Mouse (Mus musculus): ENCODE data around the gene Fcgr3. TPM values are rescaled to one million over a fixed set of nuclear protein-coding genes. Genes with fewer than 3 reads are reported as not detected.
A peak's percentile ranks its signal among the peaks of the same experiment; 100 is the strongest.
"Not testable (repeated sequence)": the region's sequence is repeated elsewhere in the genome, so short reads cannot be mapped to it uniquely, and the experiment has no call there.

The Fcgr3 gene
- polyA plus RNA-seq, 1 experiment from 2014 or later, result 37.4 TPM

DNA sequence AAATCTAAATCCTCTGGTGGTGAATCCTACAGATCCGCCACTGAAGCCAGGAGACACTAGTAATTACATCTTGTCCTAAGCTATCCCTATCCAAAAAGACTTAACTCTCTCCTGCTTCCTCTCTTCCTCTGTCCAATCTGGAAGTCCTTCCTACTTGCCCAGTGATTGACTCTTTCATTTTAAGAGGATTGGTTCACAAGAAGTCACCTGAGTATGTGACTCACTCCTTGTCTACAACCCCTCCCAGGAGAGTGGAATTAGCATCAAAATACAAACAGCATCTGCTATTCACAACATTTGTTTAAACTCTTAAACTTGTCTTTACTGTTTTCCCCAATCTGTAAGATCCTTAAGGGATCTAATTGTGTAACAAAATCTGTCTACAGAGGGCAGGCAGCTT, 25.2 kb upstream of the Fcgr3 start:
- 86% methylated on average over 1 of the region's 1 CpGs for WGBS
- Histone ChIP-seq H3K4me3 (ENCODE audit: low read depth, low read length) (no peak overlapping the region), H3K36me3 (ENCODE audit: insufficient read depth, low read length) (no peaks in the 10 kb centered on the region), H3K9ac (replicated peaks; ENCODE audit: low read depth) (no peak overlapping the region), H3K9me3 (ENCODE audit: low read length) (no peaks in the 10 kb centered on the region), H3K4me1 (ENCODE audit: insufficient read depth, low read depth, low read length) (no peaks in the 10 kb centered on the region), H3K27ac (ENCODE audit: low read length) (no peak overlapping the region), H3K4me2 (replicated peaks; ENCODE audit: low read depth, low read length) (no peak overlapping the region), H3K27me3 (replicated peaks; ENCODE audit: insufficient read depth, low read length) (peaks cover 10% of the 10 kb centered on the region; the same call in 1 of the 2 replicates)
- ATAC-seq, result no peak
- TF ChIP-seq CTCF (IDR thresholded peaks at IDR 0.05), result no peak
- TF ChIP-seq EP300 (IDR thresholded peaks at IDR 0.05), result no peak
- DNase-seq (ENCODE audit: low spot score), result no peak

DNA sequence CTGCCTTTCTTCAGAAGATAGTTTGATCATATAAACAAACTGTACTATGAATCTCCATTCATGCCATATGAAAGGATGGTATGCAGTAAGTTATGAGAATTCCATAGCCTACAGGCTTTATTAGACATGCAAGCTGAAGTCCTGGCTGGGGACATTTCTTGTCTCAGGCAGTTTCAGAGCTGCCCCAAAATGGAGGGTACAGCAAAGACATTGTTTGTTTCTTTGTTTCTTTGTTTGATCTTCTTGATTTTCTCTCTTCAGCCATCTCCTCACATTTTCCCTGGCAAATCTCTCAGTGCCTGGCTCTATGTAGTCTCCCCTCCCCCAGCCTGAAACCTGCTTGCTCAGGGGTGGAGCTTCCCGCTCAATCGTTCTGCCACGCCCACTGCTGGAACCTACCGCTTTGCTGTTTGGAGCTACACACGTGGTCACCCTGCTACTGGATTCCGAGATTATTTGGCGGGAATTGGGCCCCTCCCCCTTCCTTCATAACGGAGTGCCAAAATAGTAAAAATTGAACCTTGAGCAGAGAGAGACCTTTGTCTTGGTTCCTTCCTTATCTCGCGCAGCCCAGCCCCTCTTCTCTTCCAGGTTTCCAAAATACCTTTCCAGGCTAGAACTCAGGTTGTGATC, 23.6 kb upstream of the Fcgr3 start:
- H3K4me3 ChIP-seq (ENCODE audit: low read depth, low read length); ATAC-seq; H3K4me2 ChIP-seq (replicated peaks; ENCODE audit: low read depth, low read length); DNase-seq (ENCODE audit: low spot score); H3K27me3 ChIP-seq (replicated peaks; ENCODE audit: insufficient read depth, low read length); H3K9me3 ChIP-seq (ENCODE audit: low read length); H3K9ac ChIP-seq (replicated peaks; ENCODE audit: low read depth); H3K4me1 ChIP-seq (ENCODE audit: insufficient read depth, low read depth, low read length); H3K27ac ChIP-seq (ENCODE audit: low read length); H3K36me3 ChIP-seq (ENCODE audit: insufficient read depth, low read length): not testable (repeated sequence)
- 3% methylated on average over 10 of the region's 10 CpGs for WGBS

DNA sequence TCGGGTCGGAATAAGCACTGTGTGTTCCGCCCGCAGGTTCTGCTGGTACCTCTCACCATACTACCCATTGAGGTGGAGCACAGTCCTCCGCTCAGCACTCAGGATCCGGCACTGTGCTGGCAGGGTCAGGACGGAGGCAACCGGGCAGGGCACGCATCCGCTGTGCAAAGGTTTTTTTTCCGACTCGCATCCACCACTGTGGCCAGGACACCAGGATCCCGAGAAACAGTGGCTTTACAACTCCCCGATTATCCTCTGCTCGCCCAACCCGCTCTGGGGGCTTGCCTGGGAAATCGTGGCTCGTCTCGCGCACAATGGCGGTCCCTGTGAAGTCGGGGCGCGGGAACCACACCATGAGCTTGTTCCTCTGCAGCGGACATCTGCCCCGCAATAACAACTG, 21.0 kb upstream of the Fcgr3 start:
- ATAC-seq (no peak), DNase-seq (ENCODE audit: low spot score) (no peak)
- TF ChIP-seq CTCF (IDR thresholded peaks at IDR 0.05) (no peak), EP300 (IDR thresholded peaks at IDR 0.05) (no peak)
- Histone ChIP-seq H3K9ac (replicated peaks; ENCODE audit: low read depth) (no peak overlapping the region), H3K36me3 (ENCODE audit: insufficient read depth, low read length) (no peaks in the 10 kb centered on the region), H3K27me3 (replicated peaks; ENCODE audit: insufficient read depth, low read length) (peaks cover 10% of the 10 kb centered on the region; the same call in 1 of the 2 replicates), H3K9me3 (ENCODE audit: low read length) (no peaks in the 10 kb centered on the region), H3K4me1 (ENCODE audit: insufficient read depth, low read depth, low read length) (no peaks in the 10 kb centered on the region), H3K4me3 (ENCODE audit: low read depth, low read length) (peak overlapping the region; percentile 31), H3K4me2 (replicated peaks; ENCODE audit: low read depth, low read length) (peak overlapping the region; percentile 47), H3K27ac (ENCODE audit: low read length) (no peak overlapping the region)
- 2% methylated on average over 26 of the region's 26 CpGs for WGBS

DNA sequence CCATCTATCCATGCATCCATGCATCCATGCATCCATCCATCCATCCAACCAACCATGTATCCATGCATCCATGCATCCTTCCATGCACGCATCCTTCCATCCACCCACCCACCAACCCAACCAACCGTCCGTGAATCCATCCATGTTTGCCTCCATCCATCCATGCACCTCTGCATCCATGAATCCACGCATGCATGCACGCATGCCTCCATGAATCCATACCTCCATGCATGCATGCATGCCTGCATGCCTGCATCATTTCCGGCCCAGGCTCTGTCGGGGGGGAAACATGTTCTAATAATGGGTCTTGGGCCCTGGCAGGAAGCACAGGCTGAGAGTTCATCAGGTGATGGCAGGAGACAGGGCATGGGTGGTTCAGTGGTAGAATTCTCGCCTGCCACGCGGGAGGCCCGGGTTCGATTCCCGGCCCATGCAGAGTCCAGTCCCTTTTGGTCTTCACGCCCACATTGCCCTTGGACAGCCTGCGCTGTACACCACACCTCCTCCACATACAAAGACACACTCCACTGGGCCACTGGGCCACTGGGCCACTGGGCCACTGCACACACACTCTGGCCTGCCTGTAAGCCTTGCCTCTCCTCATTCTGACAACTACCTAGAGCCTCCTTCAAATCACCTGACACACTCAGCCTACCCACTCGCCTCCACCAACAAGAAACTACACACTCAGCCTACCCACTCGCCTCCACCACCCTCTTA, 16.9 kb upstream of the Fcgr3 start:
- H3K9me3 ChIP-seq (ENCODE audit: low read length); H3K4me2 ChIP-seq (replicated peaks; ENCODE audit: low read depth, low read length); H3K4me1 ChIP-seq (ENCODE audit: insufficient read depth, low read depth, low read length); H3K27ac ChIP-seq (ENCODE audit: low read length); ATAC-seq; H3K4me3 ChIP-seq (ENCODE audit: low read depth, low read length); H3K9ac ChIP-seq (replicated peaks; ENCODE audit: low read depth); DNase-seq (ENCODE audit: low spot score); H3K27me3 ChIP-seq (replicated peaks; ENCODE audit: insufficient read depth, low read length); H3K36me3 ChIP-seq (ENCODE audit: insufficient read depth, low read length): not testable (repeated sequence)
- 29% methylated on average over 9 of the region's 17 CpGs for WGBS

DNA sequence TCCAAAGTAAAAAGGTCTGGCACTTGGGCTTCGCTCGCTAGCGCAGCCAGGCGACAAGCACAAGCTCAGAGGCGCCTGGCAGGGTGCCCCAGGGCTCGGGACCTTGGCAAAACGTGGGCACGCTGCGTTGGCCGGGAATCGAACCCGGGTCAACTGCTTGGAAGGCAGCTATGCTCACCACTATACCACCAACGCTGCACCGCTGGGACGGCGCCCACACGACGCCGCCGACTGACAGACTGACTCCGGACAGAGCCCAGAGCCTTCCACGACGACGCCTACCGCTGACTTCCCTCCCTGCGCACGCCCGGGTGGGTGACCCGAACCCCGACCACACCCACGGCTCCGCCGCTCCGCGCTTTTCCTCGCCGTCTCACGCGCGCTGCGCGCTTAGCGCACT, 15.1 kb upstream of the Fcgr3 start:
- H3K36me3 ChIP-seq (ENCODE audit: insufficient read depth, low read length); H3K9ac ChIP-seq (replicated peaks; ENCODE audit: low read depth); H3K27ac ChIP-seq (ENCODE audit: low read length); H3K4me3 ChIP-seq (ENCODE audit: low read depth, low read length); H3K9me3 ChIP-seq (ENCODE audit: low read length); H3K4me1 ChIP-seq (ENCODE audit: insufficient read depth, low read depth, low read length); H3K4me2 ChIP-seq (replicated peaks; ENCODE audit: low read depth, low read length); H3K27me3 ChIP-seq (replicated peaks; ENCODE audit: insufficient read depth, low read length); DNase-seq (ENCODE audit: low spot score): not testable (repeated sequence)
- WGBS, result no CpG with 5 or more reads among the region's 43 CpGs
- ATAC-seq, result peak; percentile 58

DNA sequence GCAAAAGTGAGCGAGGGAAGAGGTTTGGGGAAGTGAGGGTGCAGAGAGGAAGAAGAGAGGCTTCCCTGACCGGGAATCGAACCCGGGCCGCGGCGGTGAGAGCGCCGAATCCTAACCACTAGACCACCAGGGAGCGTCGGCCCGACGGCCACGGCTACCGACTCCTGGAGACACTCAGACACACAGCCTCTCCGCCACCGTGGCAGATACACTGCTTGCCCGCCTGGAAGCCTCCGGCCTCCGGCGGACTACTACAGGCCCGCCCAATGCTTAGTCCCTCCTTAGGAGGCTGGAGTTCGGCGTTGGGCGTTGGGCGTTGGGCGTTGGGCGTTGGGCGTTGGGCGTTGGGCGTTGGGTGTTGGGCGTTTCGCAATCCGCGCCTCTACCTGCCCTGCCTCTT, 14.6 kb upstream of the Fcgr3 start:
- WGBS, result no CpG with 5 or more reads among the region's 35 CpGs
- H3K9me3 ChIP-seq (ENCODE audit: low read length); H3K27ac ChIP-seq (ENCODE audit: low read length); H3K4me3 ChIP-seq (ENCODE audit: low read depth, low read length); H3K27me3 ChIP-seq (replicated peaks; ENCODE audit: insufficient read depth, low read length); H3K4me1 ChIP-seq (ENCODE audit: insufficient read depth, low read depth, low read length); H3K36me3 ChIP-seq (ENCODE audit: insufficient read depth, low read length); H3K9ac ChIP-seq (replicated peaks; ENCODE audit: low read depth); DNase-seq (ENCODE audit: low spot score); H3K4me2 ChIP-seq (replicated peaks; ENCODE audit: low read depth, low read length): not testable (repeated sequence)
- peak; percentile 59 for ATAC-seq

DNA sequence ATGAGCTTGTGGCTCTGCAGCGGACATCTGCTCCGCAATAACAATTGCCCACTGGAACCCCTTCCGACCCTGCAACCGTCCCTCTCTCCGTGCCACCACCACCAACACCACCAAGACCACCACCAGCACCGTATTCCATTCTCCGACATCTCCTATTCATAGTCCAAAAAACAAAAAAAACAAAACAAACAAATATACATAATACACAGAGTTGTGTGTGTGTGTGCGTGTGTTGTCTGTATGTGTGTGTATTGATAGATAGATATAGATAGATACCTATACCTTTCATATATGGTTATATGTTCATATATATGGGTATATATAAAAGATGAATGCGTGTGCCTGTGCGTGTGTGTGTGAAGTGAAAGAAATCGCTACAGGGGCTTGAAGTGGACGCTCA, 13.7 kb upstream of the Fcgr3 start:
- not testable (repeated sequence) for H3K4me1 ChIP-seq (ENCODE audit: insufficient read depth, low read depth, low read length); H3K27me3 ChIP-seq (replicated peaks; ENCODE audit: insufficient read depth, low read length); H3K9ac ChIP-seq (replicated peaks; ENCODE audit: low read depth); H3K27ac ChIP-seq (ENCODE audit: low read length); DNase-seq (ENCODE audit: low spot score); H3K4me2 ChIP-seq (replicated peaks; ENCODE audit: low read depth, low read length); H3K9me3 ChIP-seq (ENCODE audit: low read length); ATAC-seq; H3K36me3 ChIP-seq (ENCODE audit: insufficient read depth, low read length)
- 0 out of 2 replicates have a peak overlapping the region, but pooled peaks have one; percentile 10 for H3K4me3 ChIP-seq (ENCODE audit: low read depth, low read length)
- WGBS, result 28% methylated on average over 11 of the region's 12 CpGs

DNA sequence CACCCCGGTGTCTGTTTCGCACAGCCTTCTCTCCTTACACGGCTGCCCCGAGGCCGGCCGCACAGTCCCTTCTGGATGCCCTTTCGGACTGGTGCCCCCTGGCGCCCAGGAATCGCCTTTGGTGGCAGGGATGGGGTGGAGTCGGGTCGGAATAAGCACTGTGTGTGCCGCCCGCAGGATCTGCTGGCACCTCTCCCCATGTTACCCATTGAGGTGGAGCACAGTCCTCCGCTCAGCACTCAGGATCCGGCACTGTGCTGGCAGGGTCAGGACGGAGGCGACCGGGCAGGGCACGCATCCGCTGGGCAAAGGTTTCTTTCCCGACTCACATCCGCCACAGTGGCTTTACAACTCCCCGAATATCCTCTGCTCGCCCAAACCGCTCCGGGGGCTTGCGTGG, 13.2 kb upstream of the Fcgr3 start:
- H3K9me3 ChIP-seq (ENCODE audit: low read length); H3K27ac ChIP-seq (ENCODE audit: low read length); H3K4me2 ChIP-seq (replicated peaks; ENCODE audit: low read depth, low read length); H3K9ac ChIP-seq (replicated peaks; ENCODE audit: low read depth); H3K27me3 ChIP-seq (replicated peaks; ENCODE audit: insufficient read depth, low read length); H3K4me1 ChIP-seq (ENCODE audit: insufficient read depth, low read depth, low read length); DNase-seq (ENCODE audit: low spot score); H3K36me3 ChIP-seq (ENCODE audit: insufficient read depth, low read length): not testable (repeated sequence)
- 0 out of 2 replicates have a peak overlapping the region, but pooled peaks have one; percentile 10 for H3K4me3 ChIP-seq (ENCODE audit: low read depth, low read length)
- peak; percentile 38 for ATAC-seq
- 1% methylated on average over 13 of the region's 27 CpGs for WGBS

DNA sequence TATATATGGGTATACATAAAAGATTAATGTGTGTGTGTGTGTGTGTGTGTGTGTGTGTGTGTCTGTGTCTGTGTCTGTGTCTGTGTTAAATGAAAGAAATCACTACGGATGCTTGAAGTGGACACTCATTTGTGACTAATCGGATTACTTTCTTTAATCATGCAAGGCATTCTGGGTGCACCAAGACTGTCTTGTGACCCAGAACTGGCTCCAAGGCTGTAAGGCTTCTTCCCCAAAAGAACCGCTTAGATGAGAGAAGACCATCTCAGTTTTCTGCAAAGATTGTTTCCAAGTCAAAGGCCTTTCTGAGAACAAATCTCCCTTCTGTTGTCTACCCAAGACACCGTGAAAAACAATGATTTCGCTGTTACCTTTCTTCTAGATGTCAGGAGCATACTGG, 12.5 kb upstream of the Fcgr3 start:
- not testable (repeated sequence) for H3K4me3 ChIP-seq (ENCODE audit: low read depth, low read length); H3K4me2 ChIP-seq (replicated peaks; ENCODE audit: low read depth, low read length); H3K4me1 ChIP-seq (ENCODE audit: insufficient read depth, low read depth, low read length); H3K27me3 ChIP-seq (replicated peaks; ENCODE audit: insufficient read depth, low read length); H3K9ac ChIP-seq (replicated peaks; ENCODE audit: low read depth); H3K9me3 ChIP-seq (ENCODE audit: low read length); H3K27ac ChIP-seq (ENCODE audit: low read length); DNase-seq (ENCODE audit: low spot score); ATAC-seq; H3K36me3 ChIP-seq (ENCODE audit: insufficient read depth, low read length)
- WGBS, result 38% methylated on average over 5 of the region's 5 CpGs
